Mouse (Mus musculus): Measurements from ENCODE around the gene Gbx2. TPM values are rescaled to one million over a fixed set of nuclear protein-coding genes. Genes with fewer than 3 reads are reported as not detected.

The Gbx2 gene
- total RNA-seq, 2 experiments from 2014 or later = not detected

DNA sequence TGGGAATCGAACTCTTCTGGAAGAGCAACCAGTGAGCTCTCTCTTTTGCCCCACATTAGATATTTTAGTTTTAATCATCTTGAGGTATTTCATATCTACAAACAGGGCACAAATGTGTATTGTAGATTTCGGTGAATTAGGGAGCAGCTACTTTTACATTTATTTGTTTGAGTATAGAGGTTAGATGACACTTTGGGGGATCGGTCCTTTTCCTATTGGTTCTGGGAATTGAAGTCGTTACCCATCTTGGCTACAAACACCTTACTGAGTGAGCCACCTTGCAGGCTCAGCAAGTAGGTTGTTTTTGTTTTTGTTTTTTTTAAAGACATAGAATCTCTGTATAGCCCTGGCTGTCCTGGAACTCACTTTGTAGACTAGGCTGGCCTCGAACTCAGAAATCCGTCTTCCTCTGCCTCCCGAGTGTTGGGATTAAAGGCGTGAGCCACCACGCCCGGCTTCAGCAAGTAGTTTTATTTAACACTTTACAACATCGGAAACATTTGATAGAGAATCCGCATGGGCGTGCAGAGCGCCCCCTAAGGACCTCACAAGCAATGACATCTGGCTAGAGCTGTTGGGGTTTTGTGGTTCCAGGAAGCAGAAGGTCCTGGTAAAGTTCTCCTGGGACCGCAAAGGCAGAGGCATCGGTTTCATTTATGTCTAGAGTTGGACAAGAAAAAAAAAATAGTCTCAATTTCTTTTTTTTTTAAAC lies 8.1 kb upstream of the Gbx2 start:
- DNase-seq = no peak
- intact Hi-C loops (cut with DNase I) = no loop called here

DNA sequence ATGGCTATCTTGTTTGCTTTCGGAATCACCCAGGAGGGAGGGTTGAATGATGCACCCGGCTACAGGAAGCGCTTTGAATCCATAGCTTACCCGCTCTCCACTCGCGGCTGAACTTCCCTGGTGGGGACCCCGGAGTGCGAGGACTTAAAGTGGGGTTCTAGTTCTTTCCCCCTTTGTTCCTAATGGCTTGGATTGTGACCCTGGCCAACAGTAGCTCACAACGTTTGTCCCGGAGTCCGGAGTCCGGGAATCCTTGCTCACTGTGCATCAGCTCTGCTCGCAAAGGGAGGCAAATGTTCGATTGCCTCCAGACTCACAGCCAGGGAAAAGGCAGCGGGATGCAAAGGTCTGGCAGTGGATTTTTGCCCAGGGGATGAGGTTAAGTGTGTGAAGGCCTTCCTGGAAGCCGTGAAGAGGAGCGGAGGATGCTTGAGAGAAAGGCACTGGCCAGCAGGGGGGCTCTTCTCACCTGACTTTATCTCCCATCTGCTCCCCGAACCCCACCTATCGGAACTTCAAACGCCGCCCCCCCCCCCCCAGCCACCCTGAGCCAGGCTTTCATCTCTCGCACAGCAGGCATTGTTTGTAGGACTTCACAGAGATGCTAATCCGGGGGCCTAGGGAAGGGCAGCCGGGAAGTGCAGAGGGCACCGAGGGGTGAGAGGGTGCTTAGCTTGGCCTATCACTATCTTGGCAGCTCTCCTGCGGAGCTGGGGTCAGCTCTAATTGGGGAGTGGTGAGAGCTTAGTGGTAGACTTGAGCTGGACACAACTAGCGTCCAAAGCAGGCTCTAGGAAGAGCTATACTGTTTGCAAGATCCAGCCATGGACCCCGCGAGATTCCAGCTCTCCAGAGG lies 4.7 kb upstream of the Gbx2 start:
- intact Hi-C loops (cut with DNase I) = no loop called here
- DNase-seq = no peak

DNA sequence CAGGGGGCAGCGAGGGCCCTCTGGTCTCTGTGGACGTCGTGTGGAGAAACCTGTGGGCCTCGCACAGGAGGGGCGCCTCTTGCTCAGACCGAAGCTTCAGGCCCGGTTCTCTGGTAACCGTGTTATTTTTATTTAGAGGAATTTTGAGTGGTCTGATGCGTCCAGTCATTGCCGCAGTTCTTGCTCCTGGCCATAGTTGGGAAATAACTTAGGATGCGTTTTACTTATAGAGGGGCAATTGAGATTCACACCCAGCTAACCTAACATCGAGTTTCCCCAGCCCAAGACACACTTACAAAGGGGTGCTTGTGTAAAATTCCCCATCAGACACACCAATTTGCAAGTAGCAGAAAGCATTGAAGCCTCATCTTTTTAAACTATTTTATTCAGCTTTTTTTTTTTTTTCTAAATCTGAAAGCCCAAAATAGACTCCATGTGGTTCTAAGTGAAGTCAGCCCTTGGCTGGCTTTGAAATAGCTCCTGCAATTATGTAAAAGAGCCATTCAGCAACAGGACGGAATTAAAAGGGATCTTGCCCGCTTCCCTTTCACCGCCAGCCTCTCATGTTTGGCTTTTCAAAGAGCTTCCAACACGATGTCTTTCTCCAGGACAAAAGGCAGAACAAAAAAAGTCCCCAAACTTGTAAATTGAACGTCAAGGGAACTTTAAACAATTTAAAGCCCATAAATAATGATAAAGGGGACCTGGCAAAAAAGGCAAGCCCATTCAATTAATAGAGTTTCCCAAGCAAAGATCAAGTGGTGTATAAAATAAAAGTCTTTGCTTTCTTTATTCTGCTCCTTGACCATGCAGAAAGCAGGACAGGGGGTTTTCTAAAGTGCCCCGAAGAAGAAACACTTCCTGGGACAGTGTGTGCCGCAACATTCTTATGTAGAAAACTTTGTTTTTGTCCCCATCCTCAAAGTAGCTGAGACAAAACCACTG lies 3.6 kb upstream of the Gbx2 start:
- intact Hi-C loops (cut with DNase I) = no loop called here
- DNase-seq = no peak

DNA sequence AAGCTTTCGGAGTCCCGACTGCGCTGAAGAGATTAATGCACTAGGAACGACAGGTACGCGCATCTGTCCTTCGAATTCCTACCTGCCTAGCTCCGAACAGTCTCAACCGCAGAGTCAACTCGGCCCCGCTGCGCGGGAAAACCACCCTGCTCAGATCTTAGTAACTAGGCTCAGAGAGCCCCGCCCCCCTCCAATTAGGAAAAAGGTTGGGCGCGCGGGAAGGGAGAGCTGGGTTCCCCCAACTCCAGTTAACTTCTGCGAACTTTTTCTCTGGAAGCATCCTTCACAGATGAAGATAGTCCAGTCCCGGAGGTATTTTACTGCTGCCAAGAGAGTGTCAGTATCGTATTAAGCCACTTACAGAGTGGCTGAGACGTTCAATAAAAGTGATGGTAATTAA lies 2.8 kb upstream of the Gbx2 start:
- intact Hi-C loops (cut with DNase I) = no loop called here
- DNase-seq = no peak

DNA sequence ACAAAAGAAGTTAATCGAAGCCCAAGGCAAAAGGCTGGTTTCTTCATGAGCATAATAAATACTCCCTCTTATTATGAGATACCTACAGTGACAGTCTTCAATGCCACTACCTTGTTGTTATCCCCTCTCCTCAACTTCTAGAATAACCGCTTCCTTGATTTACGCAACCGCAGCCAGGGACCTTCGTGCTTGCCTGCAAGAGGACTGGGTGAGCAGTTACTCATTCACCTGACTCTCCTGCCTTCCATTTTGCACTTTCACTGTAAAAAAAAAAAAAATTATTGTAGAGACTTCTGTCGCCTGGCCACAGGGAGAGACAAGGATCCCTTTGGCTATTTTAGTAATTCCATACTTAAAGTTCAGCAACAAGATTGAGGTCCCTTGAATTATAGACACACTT lies 2.0 kb upstream of the Gbx2 start:
- intact Hi-C loops (cut with DNase I) = no loop called here
- DNase-seq = no peak

DNA sequence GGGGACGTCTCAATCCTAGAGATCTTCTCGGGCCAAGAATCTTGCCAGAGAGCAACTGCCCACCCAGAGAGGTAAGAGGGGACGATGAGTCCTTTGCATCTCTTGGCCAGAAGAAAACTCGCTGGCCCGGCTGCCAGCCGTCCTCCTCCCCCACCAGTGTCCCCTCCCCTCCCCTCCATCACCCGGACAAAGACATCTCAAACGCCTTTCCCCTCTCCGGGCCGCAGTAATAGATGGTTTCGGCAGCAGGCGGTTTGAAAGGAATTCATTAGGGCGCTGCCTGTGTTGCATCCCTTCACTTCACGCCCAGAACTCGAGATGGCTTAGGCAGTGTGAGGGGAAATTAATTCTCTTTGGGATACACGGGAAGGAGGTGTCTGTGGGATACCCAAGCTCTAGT lies 1.6 kb upstream of the Gbx2 start:
- DNase-seq = no peak
- intact Hi-C loops (cut with DNase I) = no loop called here

DNA sequence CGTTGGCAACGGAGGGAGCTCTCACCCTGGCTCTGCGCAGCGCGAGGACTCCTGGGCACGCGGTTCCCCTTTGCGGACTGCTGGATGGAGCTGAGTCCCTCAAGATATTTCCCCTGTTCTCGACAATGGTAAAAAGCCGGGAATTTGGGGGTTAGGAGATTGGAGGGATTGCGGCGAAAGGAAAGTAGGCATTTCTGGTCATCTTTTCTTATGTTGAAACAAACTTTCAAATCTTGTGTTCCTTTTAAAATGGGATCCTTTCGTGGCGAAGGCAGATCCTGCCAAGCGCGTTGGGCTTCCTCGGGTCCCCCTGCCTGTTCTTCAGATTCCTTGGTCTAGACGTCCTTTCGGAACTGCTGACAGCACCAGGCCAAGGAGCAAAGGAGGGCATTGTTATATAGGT lies 1.0 kb upstream of the Gbx2 start:
- no peak for DNase-seq
- intact Hi-C loops (cut with DNase I) = no loop called here

DNA sequence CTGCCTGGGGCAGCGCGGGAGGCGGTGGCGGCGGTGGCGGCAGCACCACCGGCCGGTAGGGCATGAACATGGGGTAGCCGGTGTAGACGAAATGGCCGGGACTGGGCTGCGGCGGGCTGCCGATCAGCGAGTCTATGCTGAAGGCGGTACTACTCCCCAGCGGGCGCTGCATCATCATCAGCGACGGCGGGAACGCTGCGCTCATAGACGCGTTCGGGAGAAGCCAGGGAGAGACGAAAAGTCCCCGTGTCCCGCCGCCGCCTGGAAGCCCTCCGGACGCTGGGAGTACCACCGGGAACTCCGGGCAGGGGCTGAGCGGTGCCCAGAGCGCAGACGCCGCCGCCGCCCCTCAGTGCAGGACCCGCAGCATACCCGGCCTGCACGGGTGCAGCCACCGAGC lies 428 bp downstream of the Gbx2 start:
- intact Hi-C loops (cut with DNase I) = no loop called here
- no peak for DNase-seq

DNA sequence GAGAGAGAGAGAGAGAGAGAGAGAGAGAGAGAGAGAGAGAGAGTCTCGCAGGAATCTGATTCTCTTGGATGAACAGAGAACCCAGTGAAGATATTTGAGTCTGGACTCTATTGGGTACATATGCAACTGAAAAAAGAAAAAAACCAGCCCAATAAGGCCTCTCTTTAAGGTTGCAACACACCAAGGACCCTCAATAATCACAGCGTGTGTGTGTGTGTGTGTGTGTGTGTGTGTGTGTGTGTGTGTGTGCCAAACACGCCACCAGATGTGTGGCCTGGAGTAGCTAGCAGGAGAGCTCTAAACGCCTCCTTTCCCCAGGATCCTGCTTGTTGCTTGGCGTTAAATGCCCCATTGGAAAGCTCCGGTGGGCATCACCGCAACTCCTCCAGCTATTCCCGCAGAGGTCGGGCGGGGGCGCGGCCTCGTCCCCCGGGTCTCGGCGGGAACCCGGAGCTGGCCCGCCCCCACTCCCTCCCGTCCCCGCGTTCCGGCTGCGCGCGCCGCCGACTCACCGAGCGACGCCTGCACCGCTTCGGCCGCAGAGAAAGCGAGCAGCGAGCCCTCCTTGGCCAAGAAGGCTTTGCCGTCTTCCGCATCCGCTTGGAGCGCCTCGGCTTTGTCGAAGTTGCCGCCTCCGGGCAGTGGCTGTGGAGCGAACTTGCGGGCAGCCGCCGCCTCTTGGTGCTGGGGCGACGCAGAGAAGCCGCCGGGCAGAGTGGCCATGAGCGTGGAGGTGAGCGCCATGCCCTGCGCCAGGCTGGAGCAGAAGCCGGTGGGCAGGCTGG lies 1.1 kb downstream of the Gbx2 start:
- peak in 1 of 2 experiments; percentile 24 for DNase-seq
- intact Hi-C loops (cut with DNase I) = no loop called here

DNA sequence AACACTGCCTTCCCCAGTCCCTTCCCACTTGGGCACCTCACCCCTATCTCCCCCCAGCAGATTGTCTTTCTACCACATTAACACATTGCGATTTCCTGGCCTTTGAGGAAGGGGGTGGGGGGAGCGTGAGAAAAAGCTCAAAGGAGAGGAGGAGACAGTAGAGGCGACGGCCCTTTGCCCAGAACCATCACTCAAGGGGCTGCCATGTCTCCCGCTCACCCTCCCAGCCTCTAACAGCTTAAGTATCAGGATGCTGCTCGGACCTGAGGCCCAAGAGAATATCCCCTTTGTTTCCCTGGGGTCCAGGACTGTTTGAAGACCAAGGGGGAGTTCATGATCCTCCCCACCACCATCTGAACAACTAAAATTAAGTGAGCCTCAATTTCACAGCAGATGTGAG lies 1.8 kb downstream of the Gbx2 start:
- intact Hi-C loops (cut with DNase I) = no loop called here
- DNase-seq = no peak

DNA sequence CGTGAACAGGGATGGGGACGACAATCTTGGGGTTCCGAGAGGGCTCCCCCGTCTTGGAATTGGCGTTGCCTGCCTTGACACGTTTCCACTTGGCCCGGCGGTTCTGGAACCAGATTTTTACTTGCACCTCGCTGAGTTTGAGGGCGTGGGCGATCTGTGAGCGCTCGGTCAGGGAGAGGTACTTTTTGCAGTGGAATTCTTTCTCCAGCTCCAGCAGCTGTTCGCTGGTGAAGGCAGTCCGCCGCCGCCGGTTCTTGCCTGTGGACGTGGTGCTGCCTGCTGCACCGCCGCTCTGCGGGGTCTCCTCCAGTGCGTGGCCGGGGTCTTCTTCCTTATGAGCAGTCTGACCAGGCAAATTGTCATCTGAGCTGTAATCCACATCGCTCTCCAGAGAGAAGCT lies 2.3 kb downstream of the Gbx2 start:
- DNase-seq = no peak
- intact Hi-C loops (cut with DNase I) = no loop called here

DNA sequence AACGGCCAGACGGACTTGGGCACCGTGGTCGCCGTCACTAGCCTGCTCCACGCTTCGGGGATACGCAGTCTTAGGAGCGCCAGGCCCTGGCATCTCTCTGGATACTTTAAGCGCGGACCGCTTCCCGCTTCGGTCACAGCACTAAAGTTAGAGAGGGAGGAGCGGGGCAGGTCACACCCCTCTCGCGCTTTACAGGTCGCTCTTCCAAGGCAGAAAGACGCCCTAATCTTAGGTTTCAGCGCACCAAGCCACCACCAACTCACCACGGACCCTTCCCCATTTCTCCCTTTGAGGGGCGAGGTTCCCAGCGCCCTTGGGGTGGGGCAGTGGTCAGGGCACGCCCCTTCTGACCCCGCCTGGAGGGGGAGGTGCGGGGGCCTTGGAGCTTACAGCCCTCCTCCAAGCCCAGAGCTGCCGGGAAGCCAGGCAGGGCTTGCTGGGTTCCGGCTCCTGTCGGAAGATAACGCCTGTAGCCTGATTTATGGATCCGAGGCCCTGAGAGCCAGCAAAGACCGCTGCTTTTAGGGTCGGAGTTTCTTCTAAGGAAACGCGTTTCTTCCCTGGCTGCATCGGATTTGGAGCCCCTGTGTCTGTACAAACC lies 3.8 kb downstream of the Gbx2 start:
- no peak for DNase-seq
- intact Hi-C loops (cut with DNase I) = no loop called here

DNA sequence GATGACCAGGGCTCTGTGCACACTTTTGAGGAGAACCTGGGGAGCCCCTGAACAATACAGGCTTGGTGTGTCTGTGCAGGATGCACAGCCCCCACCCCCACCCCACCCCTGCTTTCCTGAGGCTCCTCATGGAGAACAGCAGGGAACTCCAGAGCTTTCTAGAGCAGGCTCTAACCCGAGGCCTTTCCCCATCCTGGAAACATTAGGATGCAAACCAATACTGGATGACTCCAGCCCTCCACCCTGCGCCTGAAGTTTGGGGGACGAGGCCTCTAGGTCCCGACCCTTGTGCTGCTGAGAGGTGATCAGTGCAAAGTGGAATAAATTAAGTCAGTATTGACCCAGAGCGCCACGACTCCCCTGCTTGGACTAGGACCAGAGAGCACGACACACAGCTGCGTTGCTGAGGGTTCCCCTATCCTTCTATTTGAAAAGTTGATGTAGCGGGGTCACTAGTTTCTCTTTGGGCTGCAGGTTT lies 4.4 kb downstream of the Gbx2 start:
- intact Hi-C loops (cut with DNase I) = no loop called here
- DNase-seq = no peak

DNA sequence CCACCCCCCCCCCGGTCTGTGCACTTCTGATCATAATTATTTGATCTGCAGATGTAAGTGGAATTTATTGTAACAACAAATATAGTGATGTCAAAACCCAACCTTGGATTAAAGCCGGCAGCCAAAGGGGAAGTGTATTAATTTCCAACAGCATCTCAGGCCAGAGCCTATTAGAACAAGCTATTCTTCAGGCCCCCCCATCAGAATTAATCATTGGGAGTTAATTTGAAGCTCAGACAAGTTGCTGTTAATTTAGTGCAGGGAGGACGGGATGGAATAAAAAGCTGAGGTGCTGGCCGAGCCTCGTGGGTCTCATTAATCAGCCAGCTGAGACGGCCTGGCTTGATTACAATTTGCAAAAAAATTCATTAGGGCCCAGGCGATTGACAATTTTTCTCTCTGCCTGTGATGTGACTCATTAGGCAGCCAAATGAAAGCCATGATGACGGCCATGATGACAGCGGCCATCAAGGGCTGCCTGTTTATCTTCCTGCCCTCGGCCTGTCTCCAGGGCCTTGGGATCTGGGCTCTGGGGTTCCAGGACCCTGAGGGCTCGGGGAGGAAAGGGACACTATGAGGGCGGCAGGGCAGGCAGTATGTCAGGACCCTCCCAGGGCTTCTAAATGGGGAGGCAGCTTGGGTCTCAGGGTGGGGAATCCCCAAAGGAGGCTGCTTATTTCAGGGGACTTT lies 5.3 kb downstream of the Gbx2 start:
- intact Hi-C loops (cut with DNase I) = no loop called here
- DNase-seq = no peak

DNA sequence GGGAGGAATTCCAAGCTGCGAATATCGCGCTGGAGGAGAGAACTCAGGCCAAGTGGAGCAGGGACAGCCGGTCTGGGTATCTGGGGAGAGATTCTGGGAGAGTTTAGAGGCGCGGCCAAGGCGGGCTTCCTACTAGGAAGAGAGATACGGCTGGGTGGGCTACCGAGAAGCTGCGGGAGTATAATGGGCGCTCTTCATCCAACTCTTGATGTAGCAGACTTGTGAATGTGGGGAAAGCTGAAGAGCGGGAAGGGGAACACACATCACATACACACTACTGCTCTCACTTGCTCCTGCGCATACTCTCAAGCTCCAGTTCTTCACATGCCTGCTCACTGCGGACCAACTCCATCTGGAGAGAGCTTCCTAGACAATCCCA lies 7.3 kb downstream of the Gbx2 start:
- DNase-seq = no peak
- intact Hi-C loops (cut with DNase I) = no loop called here

DNA sequence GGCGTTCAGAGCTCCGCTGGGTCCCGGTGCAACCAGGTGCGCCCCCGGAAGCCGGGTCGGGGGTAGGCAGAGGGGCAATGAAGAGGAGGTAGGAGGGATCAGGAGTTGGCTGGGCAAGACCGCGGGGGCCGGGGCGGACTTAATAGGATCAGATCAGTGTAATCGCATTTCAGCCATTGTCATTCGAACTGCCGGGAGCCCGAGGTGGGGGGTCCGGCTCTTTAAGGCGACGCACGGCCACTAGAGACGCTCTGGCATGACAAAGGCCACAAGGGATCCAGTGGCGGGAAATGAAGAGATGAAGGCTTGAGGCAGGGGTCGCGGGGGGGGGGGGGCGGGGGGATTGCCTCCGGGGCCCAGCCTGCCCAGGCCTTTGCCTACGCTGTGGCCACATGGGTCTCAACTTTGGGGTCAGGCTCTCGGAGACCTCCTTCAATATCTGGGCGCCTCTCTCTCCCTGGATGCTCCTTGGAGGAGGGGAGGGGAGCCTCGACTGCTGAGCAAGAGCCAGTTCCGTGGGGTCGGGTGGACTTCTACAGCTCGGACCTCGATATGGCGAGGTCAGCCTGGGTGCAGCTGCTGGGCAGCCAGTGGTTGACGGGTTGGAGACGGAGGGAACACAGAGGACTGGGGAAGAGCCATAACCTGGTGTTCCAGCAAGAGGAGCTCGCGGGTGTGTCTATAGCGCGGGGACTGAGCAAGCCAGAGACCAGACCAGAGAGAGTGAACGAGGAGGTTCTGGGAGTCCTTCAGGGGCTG lies 7.9 kb downstream of the Gbx2 start:
- no peak for DNase-seq
- intact Hi-C loops (cut with DNase I) = no loop called here

DNA sequence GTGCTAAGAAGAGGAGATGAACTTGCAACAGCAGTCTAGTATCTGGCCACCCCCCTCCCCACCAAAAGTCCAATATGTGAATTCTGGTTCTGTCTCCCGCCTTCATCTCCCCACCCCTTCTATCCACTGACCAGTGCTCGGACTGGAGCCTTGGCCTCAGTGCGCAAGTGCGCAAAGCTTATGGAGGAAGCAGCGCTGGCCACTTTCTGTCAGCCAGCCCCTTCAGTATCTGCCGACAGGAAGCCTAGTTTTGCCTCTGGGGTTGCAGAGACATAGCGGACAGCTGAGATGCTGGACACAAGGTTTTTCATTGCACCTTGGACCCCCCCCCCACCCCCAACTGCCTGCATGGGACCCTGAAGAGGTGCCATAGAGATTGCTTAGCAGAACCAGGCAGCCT lies 8.7 kb downstream of the Gbx2 start:
- intact Hi-C loops (cut with DNase I) = no loop called here

DNA sequence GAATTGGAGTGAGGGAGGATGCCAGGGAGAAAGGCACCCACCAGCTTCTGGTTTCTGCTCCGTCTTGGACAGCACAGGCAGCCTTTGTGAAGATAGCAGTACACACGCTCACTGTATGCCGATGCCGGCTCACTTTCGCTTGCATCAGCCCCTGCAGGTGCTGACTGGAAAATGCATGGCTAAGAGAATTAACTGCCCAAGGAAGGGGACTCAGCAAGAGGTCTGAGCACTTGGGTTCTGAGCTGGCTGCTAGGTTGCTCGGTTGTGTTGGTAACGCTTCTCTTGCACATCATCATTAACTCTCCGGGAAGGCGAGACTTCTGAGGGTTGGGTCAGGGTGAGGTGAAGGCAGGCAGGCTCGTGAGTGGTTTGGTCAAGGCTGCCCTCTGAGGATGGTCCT lies 9.2 kb downstream of the Gbx2 start:
- intact Hi-C loops (cut with DNase I) = no loop called here

More for the DNA sequence above, 8.7 kb downstream of the Gbx2 start:
- DNase-seq = no peak

More for the DNA sequence above, 9.2 kb downstream of the Gbx2 start:
- DNase-seq = no peak
